22 mouse cellular contexts compared by ENCODE assay signal in genomic region chr10:95892132-95892531, GRCm38 (mm10). TPM values are rescaled to one million over a fixed set of nuclear protein-coding genes. Genes with fewer than 3 reads are reported as not detected.
DNase-seq lines count a peak whose midpoint lies in the region; ATAC-seq lines count a peak whose summit lies in the region.
"Had no signal": no experiment of that assay in that cellular context is flagged by ENCODE, and none has a peak within 500 bp of the region (broad histone marks: within the 10 kb centered on the region; RNA-seq: fewer than 3 reads in every experiment).

No protein-coding gene starts in this region.

- H3K4me2 ChIP-seq in neural tube, embryonic 15.5 days = no peak overlapping the region
- H3K4me2 ChIP-seq: heart, embryonic 12.5 days; hindbrain, embryonic 14.5 days had no signal

- H3K9ac ChIP-seq in neural tube, embryonic 15.5 days (replicated peaks) = no peak overlapping the region
- H3K9ac ChIP-seq: heart, embryonic 12.5 days; hindbrain, embryonic 14.5 days had no signal

- no peak overlapping the region for H3K27ac ChIP-seq in neural tube, embryonic 15.5 days (replicated peaks)
- H3K27ac ChIP-seq: embryonic facial prominence, embryonic 10.5 days; heart, adult 2 months; hindbrain, embryonic 10.5 days; hindbrain, embryonic 14.5 days had no signal

- H3K4me1 ChIP-seq in neural tube, embryonic 15.5 days = peaks cover 7% of the 10 kb centered on the region; the same call in 1 of the 2 replicates

- no peaks in the 10 kb centered on the region for H3K36me3 ChIP-seq in neural tube, embryonic 15.5 days
- H3K36me3 ChIP-seq: embryonic facial prominence, embryonic 10.5 days; heart, embryonic 12.5 days; hindbrain, embryonic 10.5 days had no signal

- DNase-seq in CD4-positive, CD25-positive, alpha-beta regulatory T cell, adult 2 months (ENCODE audit: low read depth, low spot score) = peak; percentile 33
- DNase-seq in ES-CJ7 (ENCODE audit: low read depth, low spot score) = peak; percentile 97
- DNase-seq in induced T-regulatory cell, adult 2 months (ENCODE audit: low read depth) = peak; percentile 35
- DNase-seq in left cerebral cortex, postnatal 36 days (ENCODE audit: low spot score in 2 of 2) = no peak
- DNase-seq: adrenal gland, adult 8-10 months; adrenal gland, postnatal 36 days; cerebellum, adult 2 months; cerebellum, postnatal 10 days; gastrocnemius, postnatal 10 days; heart, adult 2 months; kidney, adult 11 months had no signal

- no peaks in the 10 kb centered on the region for H3K9me3 ChIP-seq in neural tube, embryonic 15.5 days (replicated peaks)
- H3K9me3 ChIP-seq: embryonic facial prominence, embryonic 10.5 days; heart, embryonic 12.5 days; hindbrain, embryonic 10.5 days had no signal

- ATAC-seq in CD4-positive, CD25-positive, alpha-beta regulatory T cell, adult 4 months = peak; percentile 48
- no peak for ATAC-seq in neural tube, embryonic 15.5 days (ENCODE audit: low FRiP score)
- ATAC-seq: forebrain, embryonic 14.5 days; Patski had no signal

- WGBS in neural tube, embryonic 15.5 days = 86% methylated on average over 9 of the region's 9 CpGs

- no peaks in the 10 kb centered on the region for H3K27me3 ChIP-seq in neural tube, embryonic 15.5 days (replicated peaks)
- H3K27me3 ChIP-seq: heart, embryonic 12.5 days; Patski had no signal

- H3K4me3 ChIP-seq in neural tube, embryonic 15.5 days (replicated peaks) = no peak overlapping the region
- H3K4me3 ChIP-seq: embryonic facial prominence, embryonic 10.5 days; heart, adult 2 months; heart, embryonic 12.5 days; hindbrain, embryonic 10.5 days had no signal

- intact Hi-C loops in left cerebral cortex, postnatal 36 days (cut with DNase I) = no loop called here

RNA-seq across cellular contexts. Expression of gene Eea1, which starts 48.3 kb away (rescaled TPM):
- 10 to 100 TPM; 18.7 to 24.7 TPM for polyA plus RNA-seq in CD4-positive, CD25-positive, alpha-beta regulatory T cell, adult 4 months (2017; shearing (Covaris generic))
- polyA plus RNA-seq in neural tube, embryonic 15.5 days (2015; fragmentation: Nextera tagmentation; extraction: Ambion mirVana) = 24.9 and 25.6 TPM in 2 replicates
- total RNA-seq in left cerebral cortex, postnatal 36 days (2021) = 10 to 100 TPM; 31.7 to 34.0 TPM

RNA-seq across cellular contexts. Expression of gene Gm33543, which starts 49.4 kb away (rescaled TPM):
- not detected for polyA plus RNA-seq in CD4-positive, CD25-positive, alpha-beta regulatory T cell, adult 4 months (2017; shearing (Covaris generic))
- polyA plus RNA-seq in neural tube, embryonic 15.5 days (2015; fragmentation: Nextera tagmentation; extraction: Ambion mirVana) = not detected in 2 replicates
- total RNA-seq in left cerebral cortex, postnatal 36 days (2021) = under 1 TPM in 1 of 2 experiments, not detected in 1; 0.36 TPM
- total RNA-seq: adrenal gland, adult 8-10 months; adrenal gland, postnatal 36 days; gastrocnemius, postnatal 4 days had no signal
- polyA plus RNA-seq: cerebellum, adult 2 months; embryonic facial prominence, embryonic 10.5 days; embryonic facial prominence, embryonic 14.5 days; forebrain, embryonic 14.5 days; heart, embryonic 12.5 days; heart, embryonic 16.5 days; hindbrain, embryonic 10.5 days; hindbrain, embryonic 14.5 days; Patski had no signal

Comparison
In these comparisons a context has a peak if more than half of its experiments do, and no peak if none do; other contexts are left out.
1. DNase-seq: peak in CD4-positive, CD25-positive, alpha-beta regulatory T cell, adult 2 months (single experiment), ES-CJ7 (single experiment) and induced T-regulatory cell, adult 2 months (single experiment); none in left cerebral cortex, postnatal 36 days (0 of 2).